Mouse (Mus musculus): Measurements from ENCODE around the gene Il23a. TPM values are rescaled to one million over a fixed set of nuclear protein-coding genes. Genes with fewer than 3 reads are reported as not detected.
A peak's percentile ranks its signal among the peaks of the same experiment; 100 is the strongest.

The Il23a gene
- polyA plus RNA-seq, 1 experiment from 2014 or later, result 4.3 TPM

DNA sequence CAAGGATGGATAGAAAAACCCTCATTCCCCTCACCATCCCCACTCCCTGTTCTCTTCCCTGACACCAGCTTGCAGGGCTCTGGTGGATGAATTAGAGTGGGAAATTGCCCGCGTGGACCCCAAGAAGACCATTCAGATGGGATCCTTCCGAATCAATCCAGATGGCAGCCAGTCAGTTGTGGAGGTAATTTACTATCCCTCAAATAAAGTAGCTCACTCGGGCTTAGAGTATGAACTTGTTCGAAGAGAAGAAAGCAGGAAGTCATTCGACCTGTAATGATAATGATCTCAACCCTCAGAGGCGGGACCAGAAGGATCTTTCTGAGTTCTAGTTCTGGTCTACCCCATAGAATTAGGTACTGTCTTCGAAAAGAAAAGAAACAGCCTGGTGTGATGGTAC is 25.0 kb upstream of the Il23a start:
- peak overlapping the region; percentile 96 for H3K9ac ChIP-seq (ENCODE audit: low read length)
- peak overlapping the region; percentile 82 to 87 for H3K4me3 ChIP-seq (ENCODE audit: control insufficient read depth in 1 of 2, insufficient read depth in 1 of 2, low read depth in 1 of 2, low read length in 2 of 2)
- 78% methylated on average over 8 of the region's 8 CpGs for WGBS
- H3K4me2 ChIP-seq (ENCODE audit: low read length), result peak overlapping the region; percentile 73
- H3K36me3 ChIP-seq (ENCODE audit: control insufficient read depth, insufficient read depth, low read length), result peaks cover 68% of the 10 kb centered on the region
- H3K4me1 ChIP-seq (ENCODE audit: control insufficient read depth in 2 of 2, insufficient read depth in 2 of 2, low read length in 2 of 2), result peaks cover 7 to 17% of the 10 kb centered on the region in 2 experiments
- ATAC-seq (ENCODE audit: insufficient number of reproducible peaks, insufficient read depth, low FRiP score, low read depth), result no peak
- no peak overlapping the region for H3K27ac ChIP-seq (replicated peaks in 1 of 2; ENCODE audit: control insufficient read depth in 1 of 2, insufficient read depth in 1 of 2, low read depth in 2 of 2, low read length in 2 of 2)
- H3K9me3 ChIP-seq (ENCODE audit: control insufficient read depth, low read length), result no peaks in the 10 kb centered on the region
- no peaks in the 10 kb centered on the region for H3K27me3 ChIP-seq (ENCODE audit: control insufficient read depth, insufficient read depth, low read length)

DNA sequence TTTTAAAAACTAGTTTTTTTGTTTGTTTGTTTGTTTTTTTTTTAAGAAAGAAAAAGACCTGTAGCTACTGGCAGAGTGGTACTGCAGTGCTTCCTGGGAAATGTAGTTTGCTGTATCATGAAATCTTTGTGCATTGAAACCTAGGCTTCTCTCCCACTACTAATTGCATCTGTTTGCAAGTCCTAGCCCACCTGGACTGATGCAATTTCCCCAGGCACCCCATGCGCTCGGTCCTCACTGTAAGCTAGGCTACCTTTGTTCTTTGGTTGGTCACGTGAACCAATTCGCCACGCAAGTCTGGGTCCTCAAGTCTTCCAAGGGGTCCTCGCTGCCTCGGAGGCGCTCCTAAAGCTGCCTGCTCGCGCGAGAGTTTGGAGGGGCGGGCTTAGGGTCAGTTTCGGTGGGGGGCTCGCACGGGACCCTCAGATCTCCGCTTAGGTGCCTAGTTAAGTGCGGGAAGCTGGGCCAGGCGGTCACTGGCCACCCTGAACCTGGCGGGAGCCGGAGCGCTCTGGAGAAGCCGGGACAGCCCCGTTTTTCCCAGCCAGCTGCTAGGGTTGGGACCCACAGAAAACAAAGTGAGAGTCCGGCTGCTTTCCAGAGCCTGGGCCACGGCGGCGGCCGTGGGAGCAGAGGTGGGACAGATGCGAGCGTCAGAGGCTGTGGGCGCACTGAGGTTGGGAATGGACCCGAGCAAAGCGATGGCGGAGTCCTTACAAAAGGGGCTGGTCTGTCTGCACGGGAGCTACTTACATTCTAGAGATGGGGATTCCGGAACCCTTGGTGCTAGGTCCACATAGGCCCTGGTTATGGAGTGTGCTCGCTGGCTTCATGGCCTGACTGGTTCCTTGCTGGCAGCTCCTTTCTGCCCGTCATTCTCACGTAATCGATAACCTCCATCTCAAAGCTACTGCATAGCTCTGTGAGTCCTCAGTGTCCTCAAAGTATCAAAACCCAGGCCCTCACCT is 23.9 kb upstream of the Il23a start, which contains the start of gene Cnpy2:
Cnpy2 (plus strand) TSS at position 319 of the 968 bp plus-strand sequence.
- Histone ChIP-seq H3K36me3 (ENCODE audit: control insufficient read depth, insufficient read depth, low read length) (peaks cover 68% of the 10 kb centered on the region), H3K4me2 (ENCODE audit: low read length) (peak within 1 kb of the TSS; percentile 73), H3K4me3 (ENCODE audit: control insufficient read depth in 1 of 2, insufficient read depth in 1 of 2, low read depth in 1 of 2, low read length in 2 of 2) (peak within 1 kb of the TSS; percentile 82 to 87), H3K9me3 (ENCODE audit: control insufficient read depth, low read length) (no peaks in the 10 kb centered on the region), H3K27me3 (ENCODE audit: control insufficient read depth, insufficient read depth, low read length) (no peaks in the 10 kb centered on the region), H3K27ac (replicated peaks in 1 of 2; ENCODE audit: control insufficient read depth in 1 of 2, insufficient read depth in 1 of 2, low read depth in 2 of 2, low read length in 2 of 2) (peak within 1 kb of the TSS; percentile 88 to 96), H3K4me1 (ENCODE audit: control insufficient read depth in 2 of 2, insufficient read depth in 2 of 2, low read length in 2 of 2) (peaks cover 7 to 17% of the 10 kb centered on the region in 2 experiments), H3K9ac (ENCODE audit: low read length) (peak within 1 kb of the TSS; percentile 96)
- WGBS, result under 1% methylated on average over 40 of the region's 40 CpGs
- ATAC-seq (ENCODE audit: insufficient number of reproducible peaks, insufficient read depth, low FRiP score, low read depth), result peak; percentile 87

GRCm38 (mm10) chr10:128321641-128322040 is 23.1 kb upstream of the Il23a start:
- Histone ChIP-seq H3K9me3 (ENCODE audit: control insufficient read depth, low read length) (no peaks in the 10 kb centered on the region), H3K27me3 (ENCODE audit: control insufficient read depth, insufficient read depth, low read length) (no peaks in the 10 kb centered on the region), H3K36me3 (ENCODE audit: control insufficient read depth, insufficient read depth, low read length) (peaks cover 68% of the 10 kb centered on the region), H3K9ac (ENCODE audit: low read length) (peak overlapping the region; percentile 96), H3K4me2 (ENCODE audit: low read length) (peak overlapping the region; percentile 73), H3K27ac (replicated peaks in 1 of 2; ENCODE audit: control insufficient read depth in 1 of 2, insufficient read depth in 1 of 2, low read depth in 2 of 2, low read length in 2 of 2) (no peak overlapping the region), H3K4me1 (ENCODE audit: control insufficient read depth in 2 of 2, insufficient read depth in 2 of 2, low read length in 2 of 2) (peaks cover 7 to 17% of the 10 kb centered on the region in 2 experiments), H3K4me3 (ENCODE audit: control insufficient read depth in 1 of 2, insufficient read depth in 1 of 2, low read depth in 1 of 2, low read length in 2 of 2) (peak overlapping the region; percentile 15 to 82; a peak in 3 of 4 replicates)
- WGBS, result 49% methylated on average over 12 of the region's 12 CpGs
- ATAC-seq (ENCODE audit: insufficient number of reproducible peaks, insufficient read depth, low FRiP score, low read depth), result no peak

GRCm38 (mm10) chr10:128315578-128315977 is 17.0 kb upstream of the Il23a start:
- Histone ChIP-seq H3K27me3 (ENCODE audit: control insufficient read depth, insufficient read depth, low read length) (no peaks in the 10 kb centered on the region), H3K9me3 (ENCODE audit: control insufficient read depth, low read length) (no peaks in the 10 kb centered on the region), H3K36me3 (ENCODE audit: control insufficient read depth, insufficient read depth, low read length) (peaks cover 96% of the 10 kb centered on the region), H3K9ac (ENCODE audit: low read length) (no peak overlapping the region), H3K4me2 (ENCODE audit: low read length) (no peak overlapping the region), H3K4me1 (ENCODE audit: control insufficient read depth in 2 of 2, insufficient read depth in 2 of 2, low read length in 2 of 2) (peaks cover under 1 to 10% of the 10 kb centered on the region in 2 experiments; a peak in 3 of 4 replicates), H3K4me3 (ENCODE audit: control insufficient read depth in 1 of 2, insufficient read depth in 1 of 2, low read depth in 1 of 2, low read length in 2 of 2) (no peak overlapping the region), H3K27ac (replicated peaks in 1 of 2; ENCODE audit: control insufficient read depth in 1 of 2, insufficient read depth in 1 of 2, low read depth in 2 of 2, low read length in 2 of 2) (no peak overlapping the region)
- no peak for ATAC-seq (ENCODE audit: insufficient number of reproducible peaks, insufficient read depth, low FRiP score, low read depth)
- WGBS, result 93% methylated on average over 8 of the region's 8 CpGs

DNA sequence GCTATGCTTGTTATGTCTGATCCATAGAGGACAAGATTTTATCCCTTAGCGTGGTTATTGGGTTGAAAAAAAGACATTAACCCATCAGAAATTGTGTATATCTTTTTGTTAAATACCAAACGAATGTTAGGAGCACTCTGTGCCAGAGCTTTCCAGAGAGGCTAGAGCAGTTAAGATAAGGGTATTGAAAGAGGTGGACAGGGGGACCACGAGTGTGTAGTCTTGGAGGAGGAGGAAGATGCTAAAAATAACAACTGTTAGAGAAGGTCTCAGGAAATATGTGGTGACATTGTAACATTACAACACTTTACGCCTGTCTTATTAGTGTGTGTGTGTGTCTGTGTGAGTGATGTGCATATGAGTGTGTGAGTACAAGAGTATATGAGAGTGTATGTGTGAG is 12.3 kb upstream of the Il23a start:
- H3K27me3 ChIP-seq (ENCODE audit: control insufficient read depth, insufficient read depth, low read length), result no peaks in the 10 kb centered on the region
- 21% methylated on average over 4 of the region's 4 CpGs for WGBS
- peak overlapping the region; percentile 28; the same call in 1 of the 2 replicates for H3K9ac ChIP-seq (ENCODE audit: low read length)
- peak overlapping the region; percentile 54 for H3K4me2 ChIP-seq (ENCODE audit: low read length)
- H3K4me1 ChIP-seq (ENCODE audit: control insufficient read depth in 2 of 2, insufficient read depth in 2 of 2, low read length in 2 of 2), result peaks cover 11 to 20% of the 10 kb centered on the region in 2 experiments
- H3K27ac ChIP-seq (replicated peaks in 1 of 2; ENCODE audit: control insufficient read depth in 1 of 2, insufficient read depth in 1 of 2, low read depth in 2 of 2, low read length in 2 of 2), result peak overlapping the region; percentile 78 to 87
- H3K36me3 ChIP-seq (ENCODE audit: control insufficient read depth, insufficient read depth, low read length), result peaks cover 83% of the 10 kb centered on the region
- ATAC-seq (ENCODE audit: insufficient number of reproducible peaks, insufficient read depth, low FRiP score, low read depth), result no peak
- peak overlapping the region in 1 of 2 experiments; percentile 11; a peak in 1 of 4 replicates for H3K4me3 ChIP-seq (ENCODE audit: control insufficient read depth in 1 of 2, insufficient read depth in 1 of 2, low read depth in 1 of 2, low read length in 2 of 2)
- H3K9me3 ChIP-seq (ENCODE audit: control insufficient read depth, low read length), result no peaks in the 10 kb centered on the region

DNA sequence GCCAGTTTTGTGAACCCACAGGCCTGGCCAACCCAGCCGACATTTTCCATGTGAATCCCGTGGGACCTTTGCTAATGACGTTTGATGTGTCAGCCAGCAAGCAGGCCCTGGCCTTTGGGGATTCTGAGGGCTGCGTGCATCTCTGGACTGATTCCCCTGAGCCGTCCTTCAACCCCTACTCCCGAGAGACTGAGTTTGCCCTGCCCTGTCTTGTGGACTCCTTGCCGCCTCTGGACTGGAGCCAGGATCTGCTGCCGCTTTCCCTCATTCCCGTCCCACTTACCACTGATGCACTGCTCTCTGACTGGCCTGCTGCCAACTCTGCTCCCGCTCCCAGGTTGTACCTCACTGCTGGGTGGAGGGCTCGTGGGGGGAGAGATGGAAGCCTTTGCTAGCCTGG is 11.6 kb upstream of the Il23a start:
- Histone ChIP-seq H3K27me3 (ENCODE audit: control insufficient read depth, insufficient read depth, low read length) (no peaks in the 10 kb centered on the region), H3K27ac (replicated peaks in 1 of 2; ENCODE audit: control insufficient read depth in 1 of 2, insufficient read depth in 1 of 2, low read depth in 2 of 2, low read length in 2 of 2) (peak overlapping the region; percentile 78 to 87), H3K9ac (ENCODE audit: low read length) (peak overlapping the region; percentile 45; the same call in 1 of the 2 replicates), H3K4me2 (ENCODE audit: low read length) (peak overlapping the region; percentile 54), H3K36me3 (ENCODE audit: control insufficient read depth, insufficient read depth, low read length) (peaks cover 80% of the 10 kb centered on the region), H3K4me1 (ENCODE audit: control insufficient read depth in 2 of 2, insufficient read depth in 2 of 2, low read length in 2 of 2) (peaks cover 11 to 20% of the 10 kb centered on the region in 2 experiments), H3K4me3 (ENCODE audit: control insufficient read depth in 1 of 2, insufficient read depth in 1 of 2, low read depth in 1 of 2, low read length in 2 of 2) (0 out of 4 replicates have a peak overlapping the region, but pooled peaks of 1 of the 2 experiments have one; percentile 11), H3K9me3 (ENCODE audit: control insufficient read depth, low read length) (no peaks in the 10 kb centered on the region)
- peak; percentile 75 for ATAC-seq (ENCODE audit: insufficient number of reproducible peaks, insufficient read depth, low FRiP score, low read depth)
- 17% methylated on average over 11 of the region's 11 CpGs for WGBS

DNA sequence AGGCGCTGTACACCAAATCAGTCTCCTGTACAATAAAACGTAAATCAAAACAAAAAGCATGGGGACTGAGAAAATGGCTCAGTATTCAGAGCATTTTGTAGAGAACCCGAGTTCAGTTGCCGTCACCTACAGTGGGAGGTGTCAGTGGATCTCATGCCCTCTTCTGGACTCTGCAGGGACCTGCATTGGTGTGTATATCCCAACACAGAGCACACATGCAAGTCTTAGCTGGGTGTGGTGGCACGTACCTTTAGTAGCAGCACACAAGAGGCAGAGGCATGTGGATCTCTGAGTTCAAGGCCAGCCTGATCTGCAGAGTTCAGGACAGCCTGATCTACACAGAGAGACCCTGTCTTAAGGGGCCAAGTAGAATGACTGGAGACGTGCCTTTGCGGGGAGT is 11.1 kb upstream of the Il23a start:
- H3K27ac ChIP-seq (replicated peaks in 1 of 2; ENCODE audit: control insufficient read depth in 1 of 2, insufficient read depth in 1 of 2, low read depth in 2 of 2, low read length in 2 of 2), result peak overlapping the region; percentile 78 to 87
- 88% methylated on average over 7 of the region's 7 CpGs for WGBS
- H3K9me3 ChIP-seq (ENCODE audit: control insufficient read depth, low read length), result no peaks in the 10 kb centered on the region
- peak overlapping the region; percentile 54 for H3K4me2 ChIP-seq (ENCODE audit: low read length)
- peaks cover 11 to 20% of the 10 kb centered on the region in 2 experiments for H3K4me1 ChIP-seq (ENCODE audit: control insufficient read depth in 2 of 2, insufficient read depth in 2 of 2, low read length in 2 of 2)
- H3K4me3 ChIP-seq (ENCODE audit: control insufficient read depth in 1 of 2, insufficient read depth in 1 of 2, low read depth in 1 of 2, low read length in 2 of 2), result no peak overlapping the region
- H3K36me3 ChIP-seq (ENCODE audit: control insufficient read depth, insufficient read depth, low read length), result peaks cover 75% of the 10 kb centered on the region
- no peaks in the 10 kb centered on the region for H3K27me3 ChIP-seq (ENCODE audit: control insufficient read depth, insufficient read depth, low read length)
- no peak for ATAC-seq (ENCODE audit: insufficient number of reproducible peaks, insufficient read depth, low FRiP score, low read depth)
- peak overlapping the region; percentile 45; the same call in 1 of the 2 replicates for H3K9ac ChIP-seq (ENCODE audit: low read length)

Data from heart, embryonic 14.5 days (tissue).